Mouse (Mus musculus) spleen, postnatal 4 days (tissue): ENCODE measurements around the gene Dhx29.

ENCODE experiments used
- DNase-seq, 2 experiments: peaks; one replicate each; pipeline ENCODE4 v3.0.0; 2022; ENCODE audit warnings: low spot score in 2 of 2

Gene Dhx29

DNA sequence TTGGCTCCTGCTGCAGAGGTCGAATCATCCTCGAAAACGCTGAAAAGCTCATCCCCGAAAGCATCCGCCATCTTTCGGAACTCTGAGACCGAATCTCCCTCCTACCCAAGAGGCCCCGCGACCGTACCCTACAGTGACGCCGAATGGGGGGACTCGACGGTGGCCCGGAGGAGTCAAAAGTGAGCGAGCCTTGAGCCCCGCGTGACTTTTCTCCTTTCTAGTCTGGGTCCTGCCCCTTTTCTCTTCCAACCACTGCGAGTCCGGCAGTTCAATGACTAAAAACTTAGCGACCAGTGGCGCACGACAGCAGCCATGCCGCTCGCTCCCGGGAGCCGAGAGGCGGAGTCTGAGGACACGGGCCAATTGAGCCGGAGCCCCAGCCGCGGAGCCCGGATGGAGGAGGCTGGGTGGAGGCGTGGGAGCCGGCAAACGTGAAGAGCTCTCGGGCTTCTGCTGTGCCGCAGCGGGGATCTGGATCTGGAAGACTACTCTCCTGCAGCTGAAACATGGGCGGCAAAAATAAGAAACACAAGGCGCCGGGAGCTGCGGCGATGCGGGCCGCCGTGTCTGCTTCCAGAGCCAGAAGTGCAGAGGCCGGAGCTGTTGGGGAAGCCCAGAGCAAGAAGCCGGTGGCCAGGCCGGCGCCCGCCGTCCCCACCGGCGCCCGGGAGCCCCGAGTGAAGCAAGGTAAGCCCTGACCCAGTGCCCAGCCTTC lies at the start of gene Dhx29, which contains the start of gene Mtrex:
Dhx29 (plus strand) TSS at position 168 of the 715 bp plus-strand sequence.
Mtrex (minus strand) TSS at position 112 of the 715 bp plus-strand sequence.
- DNase-seq: peak; percentile 98 to 99

GRCm38 (mm10) chr13:112887234-112887633 lies 40.0 kb upstream of the Dhx29 start:
- no peak for DNase-seq

GRCm38 (mm10) chr13:112902176-112902575 lies 25.1 kb upstream of the Dhx29 start:
- DNase-seq: no peak

DNA sequence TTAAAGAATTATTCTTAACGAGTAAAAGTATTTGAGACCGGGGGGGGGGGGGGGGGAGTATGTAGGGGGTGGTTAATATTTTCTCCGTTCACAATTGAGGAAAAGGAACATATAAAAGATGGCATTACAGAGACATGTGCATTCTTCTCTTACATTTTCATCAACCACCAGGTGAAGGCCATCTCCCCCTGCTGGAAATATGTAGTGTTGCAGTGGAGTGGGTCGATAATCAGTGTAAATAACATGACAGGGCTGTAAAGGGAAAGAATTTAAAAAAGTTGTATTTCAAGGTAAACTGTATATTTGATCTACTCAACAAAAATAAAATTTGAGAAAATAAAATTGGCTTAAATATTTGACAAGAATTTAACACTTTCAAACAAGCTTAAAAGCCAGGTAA lies 17.6 kb upstream of the Dhx29 start:
- DNase-seq: peak; percentile 42 to 67

DNA sequence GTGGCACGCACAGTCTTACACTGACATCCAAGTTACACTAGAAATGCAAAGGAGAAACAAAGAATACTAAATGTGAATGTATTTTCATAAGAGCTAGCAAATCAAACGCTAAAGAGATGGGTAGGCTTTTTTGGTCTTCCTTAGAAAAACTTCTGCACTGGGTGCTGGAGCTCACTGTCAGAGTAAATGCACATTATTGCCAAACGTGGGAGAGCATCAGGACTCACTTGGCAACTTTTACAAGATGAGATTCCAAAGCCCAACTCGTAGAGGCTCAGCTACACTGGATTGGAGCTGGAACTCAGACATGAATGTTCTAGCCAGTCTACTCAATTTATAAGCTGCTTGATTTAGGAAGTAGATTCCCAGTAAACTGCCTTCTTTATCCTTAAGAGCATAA lies 16.8 kb upstream of the Dhx29 start:
- no peak for DNase-seq

GRCm38 (mm10) chr13:112919141-112919865 lies 8.0 kb upstream of the Dhx29 start:
- no peak for DNase-seq

DNA sequence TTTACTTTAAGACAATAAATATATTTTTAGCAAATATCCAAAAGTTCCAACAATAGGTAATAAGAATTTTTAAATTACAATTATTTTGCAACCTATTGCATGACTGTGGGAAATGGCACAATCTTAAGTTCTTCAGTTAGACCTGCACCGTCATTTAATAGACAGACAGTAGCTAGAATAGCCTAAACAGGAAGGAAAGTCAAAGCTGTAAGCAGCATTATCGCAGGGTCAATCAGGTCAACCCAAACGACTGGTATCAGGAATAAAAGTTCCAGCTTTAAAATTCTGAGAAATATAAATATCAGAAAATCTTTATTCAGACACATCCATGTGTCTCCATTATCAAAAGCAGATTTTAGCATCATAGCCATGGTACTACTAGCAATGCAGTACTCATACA lies 6.3 kb upstream of the Dhx29 start:
- no peak for DNase-seq

DNA sequence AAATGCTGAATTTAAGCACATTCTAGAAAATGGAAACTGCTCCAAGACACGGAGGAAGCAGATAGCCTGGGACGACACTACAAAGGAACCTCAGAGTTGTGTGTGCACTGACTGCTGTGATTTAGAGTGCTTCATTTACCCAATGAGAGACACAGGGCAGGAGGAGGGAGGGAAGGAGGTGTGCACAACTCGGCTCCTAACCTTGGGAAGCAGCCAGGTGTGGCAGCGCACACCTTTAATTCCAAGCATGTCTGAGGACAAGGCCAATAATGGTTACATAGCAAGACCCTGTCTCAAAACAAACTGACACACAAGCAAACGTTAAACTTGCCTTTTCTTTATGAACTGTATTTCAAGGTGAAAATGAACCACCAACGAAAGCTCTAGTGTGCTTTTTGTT lies 2.0 kb upstream of the Dhx29 start:
- DNase-seq: no peak

DNA sequence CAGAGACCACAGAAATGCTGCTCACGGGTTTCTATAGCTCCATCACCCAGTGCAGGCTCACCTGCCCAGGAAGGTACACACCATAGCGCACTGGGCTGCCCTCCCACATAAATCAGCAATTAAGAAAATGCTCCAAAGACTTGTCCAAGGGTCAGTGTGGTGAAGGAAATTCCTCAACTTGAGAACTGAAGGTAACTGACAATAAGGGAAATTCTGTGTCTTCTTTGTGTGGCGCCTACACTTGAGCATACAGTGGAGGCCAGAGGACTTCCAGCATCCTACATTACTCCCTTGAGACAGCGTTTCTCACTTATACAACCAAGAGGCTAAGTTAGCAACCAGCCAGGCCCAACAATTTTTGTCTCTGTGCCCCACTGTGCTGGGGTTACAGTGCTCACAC lies 1.3 kb upstream of the Dhx29 start:
- peak in 1 of 2 experiments; percentile 52 for DNase-seq

DNA sequence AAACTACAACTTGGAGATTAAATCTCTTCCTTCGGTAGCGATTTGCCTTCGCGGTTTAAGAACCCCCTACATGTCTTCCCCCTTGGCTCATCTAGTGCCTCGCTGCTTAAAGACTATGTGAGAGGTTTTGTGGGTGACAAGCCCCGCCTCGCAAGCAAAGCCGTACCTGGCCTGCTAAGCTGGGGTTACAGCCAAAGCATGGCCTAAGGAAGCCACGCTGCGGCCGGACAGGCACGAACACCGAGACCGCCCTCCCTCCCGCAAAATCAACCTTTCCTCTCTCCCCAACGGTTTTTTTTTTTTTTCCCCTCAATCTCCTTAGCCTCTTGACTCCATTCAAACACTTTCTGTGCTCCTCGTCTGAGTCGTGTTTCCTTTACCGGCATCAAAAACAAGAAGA lies 458 bp upstream of the Dhx29 start:
- peak; percentile 41 to 75 for DNase-seq

DNA sequence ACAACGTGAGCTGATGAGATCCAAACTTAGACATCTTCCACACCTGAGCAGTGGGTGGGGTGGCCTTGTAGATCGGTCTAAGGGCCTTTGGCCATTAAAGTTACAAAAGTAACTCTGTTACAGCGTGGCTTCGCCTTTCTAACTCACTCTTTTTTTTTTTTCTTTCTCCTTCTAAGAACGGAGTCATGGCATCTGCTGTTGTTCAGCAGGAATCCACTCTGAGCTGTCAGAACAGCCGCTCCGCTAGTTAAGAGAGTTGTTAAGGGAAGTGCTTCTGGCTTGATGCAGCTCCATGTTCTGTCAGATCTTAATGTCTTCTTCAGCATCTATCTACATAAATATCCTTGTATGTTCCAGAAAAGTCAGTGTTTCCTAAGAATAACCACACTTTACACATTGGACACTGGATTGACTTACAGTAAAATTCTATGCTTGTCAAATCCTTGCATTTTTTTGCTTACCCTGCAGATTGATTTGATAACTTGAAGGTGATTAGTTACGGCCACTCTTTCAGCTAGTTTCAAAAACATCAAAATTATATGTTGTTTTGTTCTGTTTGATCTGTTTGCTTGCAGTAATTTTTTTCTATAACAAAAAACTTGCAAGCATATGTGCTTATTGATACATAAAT lies 899 bp downstream of the Dhx29 start:
- DNase-seq: no peak

DNA sequence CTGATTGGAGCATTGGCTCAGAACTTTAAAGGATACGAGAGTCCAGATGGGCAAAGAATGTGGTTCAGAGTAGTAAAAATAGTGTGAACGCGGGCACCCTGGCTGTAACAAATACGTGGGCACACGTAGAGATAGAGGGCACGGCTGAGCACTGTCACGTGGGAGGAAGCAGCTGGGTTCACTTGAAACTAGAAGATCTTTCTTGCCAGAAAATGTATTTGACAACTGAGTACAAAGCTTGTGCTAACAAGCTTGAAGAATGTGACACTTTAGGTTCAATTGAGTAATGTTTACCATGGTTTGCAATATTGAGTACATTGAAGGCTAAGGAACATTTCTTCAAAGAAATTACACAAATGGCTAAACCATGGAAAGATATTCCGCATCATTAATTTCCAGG lies 10.9 kb downstream of the Dhx29 start:
- DNase-seq: no peak

GRCm38 (mm10) chr13:112941879-112942330 lies 14.7 kb downstream of the Dhx29 start:
- no peak for DNase-seq

DNA sequence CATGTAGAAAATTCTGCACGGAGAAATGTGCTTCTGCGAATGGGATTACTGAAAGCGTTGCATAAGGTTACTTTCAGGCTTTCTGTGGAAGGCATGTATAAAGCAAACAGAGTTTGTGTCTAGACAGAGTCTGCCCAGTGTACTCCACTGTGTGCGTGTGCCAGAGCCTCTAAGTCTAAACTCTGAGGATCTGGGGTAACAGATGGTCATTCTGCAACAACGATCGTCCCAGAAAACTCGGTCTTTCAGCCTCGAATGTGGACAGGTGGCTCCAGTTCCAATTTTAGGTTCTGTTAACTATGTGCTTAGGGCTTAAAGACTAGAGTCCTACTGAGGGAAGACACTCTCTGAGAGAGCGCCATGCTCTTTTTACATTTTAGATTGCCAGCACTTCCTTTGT lies 18.1 kb downstream of the Dhx29 start:
- DNase-seq: no peak

- DNase-seq: no peak
These were observed 18.6 kb downstream of the Dhx29 start for GRCm38 (mm10) chr13:112945900-112946299.

DNA sequence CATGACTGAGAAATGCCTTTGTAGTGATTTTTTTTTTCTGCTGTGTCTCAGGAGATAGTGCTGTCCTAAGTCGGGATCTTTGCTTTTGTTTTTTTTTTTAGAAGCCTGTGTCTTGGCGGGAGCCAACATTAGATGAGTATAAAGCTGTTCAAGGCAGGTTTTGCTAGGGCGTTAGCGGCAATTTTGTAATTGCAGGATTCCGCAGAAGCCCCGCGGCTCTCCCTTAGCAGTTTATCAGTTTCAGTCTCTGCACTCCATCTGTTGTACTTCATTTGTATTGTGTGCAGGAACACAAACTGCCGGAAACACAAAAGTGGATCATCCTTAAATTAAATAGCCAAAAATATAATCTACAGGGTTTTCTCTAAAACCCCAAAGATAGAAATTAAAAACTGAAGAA lies 26.8 kb downstream of the Dhx29 start:
- DNase-seq: no peak

DNA sequence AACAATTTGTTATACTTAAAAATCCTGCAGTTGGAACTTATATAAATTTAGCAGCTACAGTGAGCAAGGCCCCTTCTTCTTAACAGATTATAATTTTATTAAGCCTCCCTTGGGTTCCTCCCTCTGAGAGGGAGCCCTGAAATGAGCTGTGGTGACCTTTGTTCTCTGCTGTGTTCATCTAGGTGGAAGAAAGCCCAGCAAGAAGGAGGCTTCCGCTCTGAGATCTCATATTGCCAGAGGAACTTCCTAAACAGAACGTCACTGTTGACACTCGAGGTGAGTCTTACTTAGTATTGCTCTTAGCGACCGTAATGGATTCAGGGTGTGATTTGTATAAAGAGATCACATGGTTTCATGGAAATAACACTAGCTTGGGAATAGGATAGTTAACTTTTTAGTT lies 35.8 kb downstream of the Dhx29 start:
- DNase-seq: no peak

DNA sequence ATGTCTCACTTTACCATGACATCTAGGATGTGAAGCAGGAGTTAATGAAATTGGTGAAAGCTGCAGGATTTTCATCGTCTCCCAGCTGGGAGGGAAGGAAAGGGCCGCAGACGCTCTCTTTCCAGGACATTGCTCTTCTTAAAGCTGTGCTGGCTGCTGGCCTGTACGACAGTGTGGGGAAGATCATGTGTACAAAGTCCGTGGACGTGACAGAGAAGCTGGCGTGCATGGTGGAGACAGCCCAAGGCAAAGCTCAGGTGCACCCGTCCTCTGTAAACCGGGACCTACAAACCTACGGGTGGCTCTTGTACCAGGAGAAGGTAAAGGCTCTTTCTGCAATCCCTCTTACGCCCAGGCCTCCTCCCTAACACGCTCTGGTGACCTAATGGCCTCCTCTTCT lies 37.2 kb downstream of the Dhx29 start:
- no peak for DNase-seq

DNA sequence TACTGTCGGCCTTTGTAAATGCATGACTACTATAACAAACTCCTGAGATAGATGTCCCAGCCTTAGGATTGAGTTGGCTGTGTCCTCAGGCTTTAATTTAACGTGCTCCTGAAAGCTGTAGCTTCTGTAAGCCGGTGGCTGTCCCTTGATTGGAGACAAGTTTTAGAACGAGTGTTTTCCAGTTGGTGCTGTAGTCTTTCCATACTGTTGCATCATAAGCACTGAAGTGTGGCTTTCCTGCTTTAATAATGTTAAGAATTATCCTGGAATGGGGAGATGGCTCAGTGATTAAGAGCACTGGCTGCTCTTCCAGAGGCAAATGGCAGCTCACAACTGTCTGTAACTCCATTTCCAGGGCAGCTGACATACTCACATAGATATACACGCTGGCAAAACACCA lies 40.0 kb downstream of the Dhx29 start:
- no peak for DNase-seq

- no peak for DNase-seq
These were observed 49.5 kb downstream of the Dhx29 start for GRCm38 (mm10) chr13:112976720-112977119.

DNA sequence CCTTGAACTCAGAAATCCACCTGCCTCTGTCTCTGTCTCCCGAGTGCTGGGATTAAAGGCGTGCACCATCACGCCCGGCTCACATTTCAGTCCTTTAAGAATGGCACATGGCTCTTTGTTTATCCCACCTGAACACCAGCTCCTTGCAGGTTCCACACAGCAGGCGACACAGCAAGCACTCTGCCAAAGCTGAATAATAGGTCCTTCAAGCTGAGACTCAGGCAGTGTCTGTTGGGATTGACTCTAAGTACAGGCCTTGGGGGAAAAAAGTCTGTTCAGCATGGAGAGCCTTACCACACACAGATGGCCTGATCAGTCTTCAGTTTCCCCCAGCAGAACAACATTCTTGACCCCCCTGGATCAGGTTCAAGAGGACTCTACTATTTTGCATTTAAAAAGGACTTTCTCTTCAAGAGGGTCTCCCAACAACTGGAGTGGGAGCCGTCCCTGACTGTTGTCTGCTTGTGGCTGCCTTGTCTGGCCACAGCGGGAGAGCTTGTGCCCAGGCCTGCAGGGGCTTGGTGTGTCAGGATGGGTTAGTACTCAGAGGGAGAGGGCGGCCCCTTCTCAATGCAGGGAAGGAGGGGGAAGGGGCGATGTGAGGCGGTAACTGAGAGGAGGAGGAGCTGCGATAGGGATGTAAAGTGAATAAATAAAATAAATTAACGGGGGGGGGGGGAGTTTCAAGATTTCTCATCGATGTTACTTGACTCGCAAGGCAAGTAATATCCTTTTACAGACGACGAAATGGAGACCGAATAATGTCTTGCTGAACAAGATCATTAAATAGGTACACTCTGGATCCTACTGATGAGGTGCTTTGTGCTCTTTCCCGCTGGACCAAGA lies 58.6 kb downstream of the Dhx29 start:
- peak in 1 of 2 experiments; percentile 58 for DNase-seq

- peak in 1 of 2 experiments; percentile 39 for DNase-seq
These were observed 59.2 kb downstream of the Dhx29 start for GRCm38 (mm10) chr13:112986451-112986950.
